Mouse (Mus musculus) megakaryocyte, embryonic 14.5 days (primary cell): ENCODE results near the gene Hoxb5.

ENCODE experiments used
- FLI1 ChIP-seq: IDR thresholded peaks from 2 replicates; pipeline ENCODE4 v1.6.1; 2012; ENCODE audit warnings: low read length, inconsistent platforms, mixed read lengths
- GATA1 ChIP-seq: IDR thresholded peaks from 3 replicates; pipeline ENCODE4 v1.6.1; 2012; ENCODE audit warnings: mixed read lengths, low read length, inconsistent platforms, borderline replicate concordance

DNA sequence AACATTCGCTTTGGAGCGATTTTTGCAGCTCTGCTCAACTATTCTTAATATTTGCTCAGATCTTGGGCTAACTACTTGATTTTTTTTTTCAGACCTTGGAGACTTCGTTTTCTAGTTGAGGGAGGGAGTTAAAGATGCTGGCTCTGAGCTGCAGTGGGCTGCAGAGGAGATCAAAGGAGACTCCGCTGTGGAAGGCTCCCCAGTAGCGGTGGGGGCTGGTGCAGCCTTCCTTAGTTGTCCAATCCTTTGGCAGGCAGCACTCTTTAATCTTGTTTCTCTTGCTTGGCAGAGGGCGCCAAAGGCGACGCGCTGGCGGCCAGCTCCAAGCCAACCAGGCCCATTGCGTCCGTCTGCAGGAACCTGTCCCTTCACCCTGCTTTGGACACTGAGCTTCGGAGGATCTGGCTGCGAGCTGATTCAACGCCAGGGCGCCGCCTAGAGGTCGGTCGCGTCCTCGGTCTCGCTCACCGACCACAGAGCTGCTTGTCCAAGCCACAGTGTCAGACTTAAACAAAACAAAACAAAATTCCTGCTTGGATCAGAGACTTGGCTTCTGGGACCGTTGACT lies 41.7 kb upstream of the Hoxb5 start:
- TF ChIP-seq GATA1 = no peak
- no peak for TF ChIP-seq FLI1
